Mouse (Mus musculus) ES-E14 (cell line): ENCODE results near the gene Tk1. TPM values are rescaled to one million over a fixed set of nuclear protein-coding genes. Genes with fewer than 3 reads are reported as not detected.
A peak's percentile ranks its signal among the peaks of the same experiment; 100 is the strongest.

ENCODE experiments used
- DNase-seq: peaks from one replicate; pipeline ENCODE4 v3.0.0-alpha.2; 2013; ENCODE audit warnings: low read depth, low spot score
- H3K27ac ChIP-seq: 2 replicates; pipeline ENCODE4 v1.5.1; 2012; ENCODE audit warnings: low read depth, mild to moderate bottlenecking, low read length, moderate library complexity, mixed read lengths; ENCODE audit not compliant: poor library complexity, insufficient read depth, severe bottlenecking
- H3K36me3 ChIP-seq: 2 replicates; pipeline ENCODE4 v1.6.1; 2012; ENCODE audit warnings: mild to moderate bottlenecking, low read length, moderate library complexity, mixed read lengths; ENCODE audit not compliant: control insufficient read depth, poor library complexity, insufficient read depth, severe bottlenecking
- H3K4me1 ChIP-seq, 2 experiments: fragments of 150-350 bp in 1 of 2; sonication (generic) in 1 of 2; 2 replicates each; pipeline ENCODE4 v1.6.1; 2012; ENCODE audit warnings: low read length in 2 of 2, mild to moderate bottlenecking in 1 of 2, mixed read lengths in 1 of 2; ENCODE audit not compliant: control insufficient read depth in 2 of 2, insufficient read depth in 2 of 2, poor library complexity in 1 of 2
- H3K4me3 ChIP-seq, 2 experiments: fragments of 150-350 bp in 1 of 2; sonication (generic) in 1 of 2; 2 replicates each; pipeline ENCODE4 v1.5.1; 2012; ENCODE audit warnings: low read length in 2 of 2, low read depth in 1 of 2, mild to moderate bottlenecking in 1 of 2, mixed read lengths in 1 of 2; ENCODE audit not compliant: insufficient read depth in 1 of 2, poor library complexity in 1 of 2, severe bottlenecking in 1 of 2
- H3K9ac ChIP-seq: 2 replicates; pipeline ENCODE4 v1.6.1; 2012; ENCODE audit warnings: low read depth, mild to moderate bottlenecking, low read length, mixed read lengths; ENCODE audit not compliant: poor library complexity, insufficient read depth, severe bottlenecking
- H3K9me3 ChIP-seq: fragments of 150-350 bp; sonication (generic); 2 replicates; pipeline ENCODE4 v1.6.1; 2012; ENCODE audit warnings: low read depth, mild to moderate bottlenecking, low read length; ENCODE audit not compliant: control insufficient read depth, insufficient read depth
- CHD2 ChIP-seq: IDR thresholded peaks from 2 replicates; pipeline ENCODE4 v1.6.1; 2014; ENCODE audit warnings: mild to moderate bottlenecking, low read depth, low read length, inconsistent platforms
- HCFC1 ChIP-seq: IDR thresholded peaks from 2 replicates; pipeline ENCODE4 v1.6.1; 2012; ENCODE audit warnings: low read length, inconsistent platforms, borderline replicate concordance; ENCODE audit not compliant: insufficient read depth
- MAFK ChIP-seq: IDR thresholded peaks from 2 replicates; pipeline ENCODE4 v1.6.1; 2014; ENCODE audit warnings: mild to moderate bottlenecking, low read depth, low read length, inconsistent platforms; ENCODE audit not compliant: insufficient read depth
- ZC3H11A ChIP-seq: IDR thresholded peaks from 2 replicates; pipeline ENCODE4 v1.6.1; 2012; ENCODE audit warnings: low read depth, mild to moderate bottlenecking, inconsistent platforms, low read length, borderline replicate concordance
- ZNF384 ChIP-seq: IDR thresholded peaks from 2 replicates; pipeline ENCODE4 v1.6.1; 2012; ENCODE audit warnings: low read depth, low read length, inconsistent platforms
- in situ Hi-C, 2 experiments: fragments of 600-800 bp; cut with MboI; formaldehyde crosslinking; loops; one replicate each; pipeline ENCODE4 v1.15.1; 2025; ENCODE audit warnings: low sequenced_read_pairs in 2 of 2, inconsistent platforms in 1 of 2; ENCODE audit not compliant: unreplicated experiment in 2 of 2
- total RNA-seq: library from RNA; depleted of rRNA; stranded (reverse); fragments of 300-350 nt; gene quantifications from 2 replicates; pipeline ENCODE4 v1.2.3, GENCODE M21; 2012

Gene Tk1
- total RNA-seq, 1 experiment = 89.3 TPM

GRCm38 (mm10) chr11:117827386-117827785, 1.5 kb upstream of the Tk1 start:
- Histone ChIP-seq H3K9ac (no peak overlapping the region), H3K9me3 (no peaks in the 10 kb centered on the region), H3K4me3 (no peak overlapping the region), H3K27ac (no peak overlapping the region), H3K36me3 (peaks cover 10% of the 10 kb centered on the region), H3K4me1 (peaks cover 7 to 24% of the 10 kb centered on the region in 2 experiments)
- no peak for DNase-seq
- in situ Hi-C loops = no loop called here
- no peak for TF ChIP-seq CHD2

- no peak overlapping the region; the same call in 1 of the 2 replicates for H3K9ac ChIP-seq
- H3K36me3 ChIP-seq = peaks cover 11% of the 10 kb centered on the region
- DNase-seq = no peak
- H3K27ac ChIP-seq = no peak overlapping the region
- no peak for TF ChIP-seq MAFK
- no peak for TF ChIP-seq HCFC1
- TF ChIP-seq ZC3H11A = no peak
- TF ChIP-seq ZNF384 = no peak
- TF ChIP-seq CHD2 = no peak
- peaks cover 7 to 26% of the 10 kb centered on the region in 2 experiments for H3K4me1 ChIP-seq
- no peaks in the 10 kb centered on the region for H3K9me3 ChIP-seq
- no peak overlapping the region for H3K4me3 ChIP-seq
- in situ Hi-C loops = no loop called here
These were observed 1.0 kb upstream of the Tk1 start for GRCm38 (mm10) chr11:117826916-117827315.

- no peaks in the 10 kb centered on the region for H3K9me3 ChIP-seq
- TF ChIP-seq ZC3H11A (no peak), MAFK (no peak), CHD2 (no peak), ZNF384 (no peak), HCFC1 (no peak)
- in situ Hi-C loops = no loop called here
- H3K36me3 ChIP-seq = peaks cover 19% of the 10 kb centered on the region
- peak overlapping the region; percentile 96 for H3K9ac ChIP-seq
- H3K4me3 ChIP-seq = peak overlapping the region; percentile 82 to 88
- peak overlapping the region; percentile 61; the same call in 1 of the 2 replicates for H3K27ac ChIP-seq
- H3K4me1 ChIP-seq = peaks cover 4 to 26% of the 10 kb centered on the region in 2 experiments
- no peak for DNase-seq
These were observed 272 bp upstream of the Tk1 start for GRCm38 (mm10) chr11:117826164-117826563.

- Histone ChIP-seq H3K27ac (peak overlapping the region; percentile 4; the same call in 1 of the 2 replicates), H3K4me3 (peak overlapping the region; percentile 82 to 88), H3K4me1 (peaks cover 0 to 26% of the 10 kb centered on the region in 2 experiments; a peak in 3 of 4 replicates), H3K9ac (peak overlapping the region; percentile 96; the same call in 1 of the 2 replicates), H3K36me3 (peaks cover 33% of the 10 kb centered on the region), H3K9me3 (no peaks in the 10 kb centered on the region)
- no peak for DNase-seq
- in situ Hi-C loops = loop anchor here in 1 of 2 experiments (25.0 kb wide), 1 partner anchor 437 kb away; no protein-coding TSS in a partner anchor
- TF ChIP-seq HCFC1 = no peak
- TF ChIP-seq CHD2 = no peak
- no peak for TF ChIP-seq ZNF384
- peak; percentile 70; the same call in 1 of the 2 replicates for TF ChIP-seq ZC3H11A
These were observed 1.6 kb downstream of the Tk1 start for GRCm38 (mm10) chr11:117824060-117824969.

- peaks cover 0 to 22% of the 10 kb centered on the region in 2 experiments; a peak in 3 of 4 replicates for H3K4me1 ChIP-seq
- no peak overlapping the region for H3K27ac ChIP-seq
- H3K36me3 ChIP-seq = peaks cover 36% of the 10 kb centered on the region
- DNase-seq = no peak
- TF ChIP-seq ZNF384 (no peak), MAFK (no peak), ZC3H11A (no peak), CHD2 (no peak), HCFC1 (no peak)
- H3K4me3 ChIP-seq = no peak overlapping the region
- H3K9me3 ChIP-seq = no peaks in the 10 kb centered on the region
- in situ Hi-C loops = loop anchor here in 1 of 2 experiments (25.0 kb wide), 1 partner anchor 436 kb away; no protein-coding TSS in a partner anchor
- H3K9ac ChIP-seq = no peak overlapping the region; the same call in 1 of the 2 replicates
These were observed 2.5 kb downstream of the Tk1 start for GRCm38 (mm10) chr11:117823411-117823810.
